Mouse (Mus musculus): ENCODE data around the gene Tppp3.

Gene Tppp3

GRCm38 (mm10) chr8:105433021-105433420, 38.3 kb downstream of the Tppp3 start:
- DNase-seq (ENCODE audit: low read depth, low spot score), result peak; percentile 21

GRCm38 (mm10) chr8:105431743-105432515, 39.4 kb downstream of the Tppp3 start:
- DNase-seq (ENCODE audit: low read depth, low spot score), result peak; percentile 18

- DNase-seq (ENCODE audit: low read depth, low spot score), result no peak
Measured at GRCm38 (mm10) chr8:105426878-105427277, 44.4 kb downstream of the Tppp3 start.

GRCm38 (mm10) chr8:105422006-105422405, 49.3 kb downstream of the Tppp3 start:
- peak; percentile 92 for DNase-seq (ENCODE audit: low read depth, low spot score)

GRCm38 (mm10) chr8:105419800-105420199, 51.5 kb downstream of the Tppp3 start:
- DNase-seq (ENCODE audit: low read depth, low spot score), result no peak

GRCm38 (mm10) chr8:105418992-105419391, 52.3 kb downstream of the Tppp3 start:
- no peak for DNase-seq (ENCODE audit: low read depth, low spot score)

All from brain, adult 2 months (tissue).